16 mouse cellular contexts compared by ENCODE assay signal in the genomic region with DNA sequence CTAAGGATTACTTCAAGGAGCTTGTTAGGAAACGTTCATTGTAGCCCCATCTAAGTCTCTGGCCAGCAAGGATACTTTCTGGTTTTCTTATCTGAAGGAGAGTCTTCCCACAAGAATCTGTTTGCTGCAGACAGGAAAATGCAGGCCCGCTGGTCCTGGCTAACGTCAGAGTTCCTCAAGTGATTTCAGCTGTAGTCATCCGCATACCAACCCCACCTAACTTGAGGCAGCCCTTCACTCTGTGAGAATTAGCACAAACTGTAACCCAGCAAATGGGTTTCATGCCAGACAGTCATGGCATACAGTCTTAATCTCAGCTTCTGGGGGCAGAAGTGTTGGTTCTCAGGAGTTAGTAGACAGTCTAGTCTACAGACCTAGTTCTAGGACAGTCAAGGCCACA. TPM values are rescaled to one million over a fixed set of nuclear protein-coding genes. Genes with fewer than 3 reads are reported as not detected.
DNase-seq lines count a peak whose midpoint lies in the region; ATAC-seq lines count a peak whose summit lies in the region.
"Had no signal": no experiment of that assay in that cellular context is flagged by ENCODE, and none has a peak within 500 bp of the region (broad histone marks: within the 10 kb centered on the region; RNA-seq: fewer than 3 reads in every experiment).

No protein-coding gene starts in this region.

- peaks cover 6% of the 10 kb centered on the region; the same call in 1 of the 2 replicates for H3K36me3 ChIP-seq in heart, embryonic 14.5 days (ENCODE audit: control insufficient read depth, insufficient read depth, low read length)
- H3K36me3 ChIP-seq in heart, embryonic 12.5 days: 0 out of 2 replicates have a peak, but pooled peaks cover 3% of the 10 kb centered on the region
- H3K36me3 ChIP-seq: embryonic facial prominence, embryonic 15.5 days; midbrain, embryonic 13.5 days; stomach, embryonic 15.5 days had no signal

- 33% methylated on average over 4 of the region's 4 CpGs for WGBS in heart, embryonic 14.5 days
- 17% methylated on average over 4 of the region's 4 CpGs for WGBS in heart, embryonic 12.5 days

- no peaks in the 10 kb centered on the region for H3K9me3 ChIP-seq in heart, embryonic 14.5 days (ENCODE audit: control insufficient read depth, low read length)
- no peaks in the 10 kb centered on the region for H3K9me3 ChIP-seq in heart, embryonic 12.5 days (replicated peaks)
- H3K9me3 ChIP-seq: embryonic facial prominence, embryonic 15.5 days; midbrain, embryonic 13.5 days; stomach, embryonic 15.5 days had no signal

- no peak overlapping the region for H3K27ac ChIP-seq in heart, embryonic 14.5 days (replicated peaks in 1 of 2; ENCODE audit: control insufficient read depth in 1 of 2, insufficient read depth in 1 of 2, low read depth in 2 of 2, low read length in 2 of 2)
- H3K27ac ChIP-seq in heart, embryonic 12.5 days (ENCODE audit: poor library complexity, severe bottlenecking): no peak overlapping the region
- H3K27ac ChIP-seq: embryonic facial prominence, embryonic 15.5 days; midbrain, embryonic 13.5 days; stomach, embryonic 15.5 days had no signal

- peak; percentile 23 for DNase-seq in ES-CJ7 (ENCODE audit: low read depth, low spot score)
- peak; percentile 14 for DNase-seq in lung, postnatal 10 days
- no peak for DNase-seq in kidney, adult 9 months
- DNase-seq: cerebellum, adult 11-12 months; gastrocnemius, postnatal 14 days; kidney, adult 2 months; thymus, postnatal 25 days had no signal

- H3K4me3 ChIP-seq in heart, embryonic 14.5 days (ENCODE audit: control insufficient read depth in 1 of 2, insufficient read depth in 1 of 2, low read depth in 1 of 2, low read length in 2 of 2): no peak overlapping the region
- no peak overlapping the region for H3K4me3 ChIP-seq in heart, embryonic 12.5 days

- H3K4me1 ChIP-seq in heart, embryonic 14.5 days (ENCODE audit: control insufficient read depth in 2 of 2, insufficient read depth in 2 of 2, low read length in 2 of 2): peaks cover 2 to 22% of the 10 kb centered on the region in 2 experiments
- peaks cover 18% of the 10 kb centered on the region for H3K4me1 ChIP-seq in heart, embryonic 12.5 days (replicated peaks)

- no peaks in the 10 kb centered on the region for H3K27me3 ChIP-seq in heart, embryonic 14.5 days (ENCODE audit: control insufficient read depth, insufficient read depth, low read length)
- no peaks in the 10 kb centered on the region for H3K27me3 ChIP-seq in heart, embryonic 12.5 days (replicated peaks)
- H3K27me3 ChIP-seq: embryonic facial prominence, embryonic 15.5 days; stomach, embryonic 15.5 days had no signal

- no peak overlapping the region for H3K9ac ChIP-seq in heart, embryonic 14.5 days (ENCODE audit: low read length)
- H3K9ac ChIP-seq in heart, embryonic 12.5 days: no peak overlapping the region
- H3K9ac ChIP-seq: embryonic facial prominence, embryonic 15.5 days; stomach, embryonic 15.5 days had no signal

- H3K4me2 ChIP-seq in heart, embryonic 14.5 days (ENCODE audit: low read length): peak overlapping the region; percentile 91; the same call in 1 of the 2 replicates
- no peak overlapping the region for H3K4me2 ChIP-seq in heart, embryonic 12.5 days

- no peak for ATAC-seq in heart, embryonic 14.5 days (ENCODE audit: insufficient number of reproducible peaks, insufficient read depth, low FRiP score, low read depth)
- no peak for ATAC-seq in heart, embryonic 12.5 days (ENCODE audit: insufficient number of reproducible peaks, low FRiP score)
- ATAC-seq in erythroblast, adult 5-6 weeks (replicated peaks; ENCODE audit: low FRiP score, poor library complexity, severe bottlenecking): 0 out of 2 replicates have a peak, but pooled peaks have one; percentile 21
- no peak for ATAC-seq in CD4-positive, CD25-positive, alpha-beta regulatory T cell, adult 4 months
- ATAC-seq: forebrain, embryonic 16.5 days; hindbrain, embryonic 16.5 days; midbrain, embryonic 13.5 days had no signal

RNA-seq across cellular contexts. Expression of a gene that starts 2.0 kb away (rescaled TPM):
- 66.3 and 67.0 TPM in 2 replicates for polyA plus RNA-seq in heart, embryonic 14.5 days (2014; fragmentation: Nextera tagmentation; extraction: Ambion mirVana)
- 100 and 105 TPM in 2 replicates for polyA plus RNA-seq in heart, embryonic 12.5 days (2016; fragmentation: Nextera tagmentation; extraction: Ambion mirVana)
- 378 and 394 TPM in 2 replicates for total RNA-seq in erythroblast, adult 5-6 weeks (2015; ENCODE audit: low replicate concordance)
- 264 and 376 TPM in 2 replicates for total RNA-seq in erythroblast, adult 5-6 weeks (2017; ENCODE audit: low replicate concordance)
- polyA plus RNA-seq in CD4-positive, CD25-positive, alpha-beta regulatory T cell, adult 4 months (2017; shearing (Covaris generic)): 10 to 100 TPM; 32.7 to 40.1 TPM

RNA-seq across cellular contexts. Expression of a gene that starts 42.0 kb away (rescaled TPM):
- polyA plus RNA-seq in heart, embryonic 14.5 days (2014; fragmentation: Nextera tagmentation; extraction: Ambion mirVana): 150 and 151 TPM in 2 replicates
- polyA plus RNA-seq in heart, embryonic 12.5 days (2016; fragmentation: Nextera tagmentation; extraction: Ambion mirVana): 177 TPM in 2 replicates
- total RNA-seq in erythroblast, adult 5-6 weeks (2015; ENCODE audit: low replicate concordance): 162 and 171 TPM in 2 replicates
- 317 and 358 TPM in 2 replicates for total RNA-seq in erythroblast, adult 5-6 weeks (2017; ENCODE audit: low replicate concordance)
- 100 to 1,000 TPM; 450 to 528 TPM for polyA plus RNA-seq in CD4-positive, CD25-positive, alpha-beta regulatory T cell, adult 4 months (2017; shearing (Covaris generic))

RNA-seq across cellular contexts. Expression of a gene that starts 42.1 kb away (rescaled TPM):
- 9.3 and 9.7 TPM in 2 replicates for polyA plus RNA-seq in heart, embryonic 14.5 days (2014; fragmentation: Nextera tagmentation; extraction: Ambion mirVana)
- 9.0 and 10.0 TPM in 2 replicates for polyA plus RNA-seq in heart, embryonic 12.5 days (2016; fragmentation: Nextera tagmentation; extraction: Ambion mirVana)
- total RNA-seq in erythroblast, adult 5-6 weeks (2015; ENCODE audit: low replicate concordance): 45.6 and 50.7 TPM in 2 replicates
- 73.9 and 79.5 TPM in 2 replicates for total RNA-seq in erythroblast, adult 5-6 weeks (2017; ENCODE audit: low replicate concordance)
- 100 to 1,000 TPM; 165 to 175 TPM for polyA plus RNA-seq in CD4-positive, CD25-positive, alpha-beta regulatory T cell, adult 4 months (2017; shearing (Covaris generic))

Comparison
In these comparisons a context has a peak if more than half of its experiments do, and no peak if none do; other contexts are left out.
1. RNA of a gene that starts 42.1 kb away (polyA plus RNA-seq): 165 to 175 TPM in CD4-positive, CD25-positive, alpha-beta regulatory T cell, adult 4 months; 9.3 to 9.7 TPM in heart, embryonic 14.5 days and 9.0 to 10.0 TPM in heart, embryonic 12.5 days; every median in the first group is over 10 times any median in the second.